Mouse (Mus musculus): ENCODE results near the gene Cks1brt. TPM values are rescaled to one million over a fixed set of nuclear protein-coding genes. Genes with fewer than 3 reads are reported as not detected.
"Not testable (repeated sequence)": the region's sequence is repeated elsewhere in the genome, so short reads cannot be mapped to it uniquely, and the experiment has no call there.

The Cks1brt gene
- total RNA-seq (2021): not detected
- long read RNA-seq, experiment 1: 0 reads
- long read RNA-seq, experiment 2: 0 reads

- no peak for DNase-seq
Measured at GRCm38 (mm10) chr8:85151624-85152023, at the start of gene Cks1brt. Gene Cks1brt, plus strand, starts transcription at chr8:85151924.

DNA sequence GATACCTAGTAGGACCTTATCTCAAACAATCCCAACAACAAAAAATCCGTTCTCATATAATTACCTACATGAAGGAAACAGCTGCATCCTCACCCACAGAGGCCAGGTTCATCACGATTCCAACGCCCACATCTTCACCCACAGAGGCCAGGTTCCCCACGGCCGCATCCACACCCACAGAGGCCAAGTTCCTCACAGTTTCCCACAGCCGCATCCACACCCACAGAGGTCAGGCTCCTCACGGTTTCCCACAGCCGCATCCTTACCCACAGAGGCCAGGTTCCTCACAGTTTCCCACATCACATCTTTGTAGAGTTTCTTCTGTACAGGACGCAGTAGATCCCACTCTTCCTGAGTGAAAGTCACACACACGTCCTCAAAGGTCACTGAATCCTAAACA lies 38.5 kb upstream of the Cks1brt start:
- DNase-seq: no peak

- DNase-seq: no peak
Measured at GRCm38 (mm10) chr8:85115501-85115900, 36.2 kb upstream of the Cks1brt start.

- no peak for DNase-seq
Measured at GRCm38 (mm10) chr8:85116984-85117383, 34.7 kb upstream of the Cks1brt start.

- DNase-seq: peak; percentile 47
Measured at GRCm38 (mm10) chr8:85119052-85119981, 32.4 kb upstream of the Cks1brt start.

DNA sequence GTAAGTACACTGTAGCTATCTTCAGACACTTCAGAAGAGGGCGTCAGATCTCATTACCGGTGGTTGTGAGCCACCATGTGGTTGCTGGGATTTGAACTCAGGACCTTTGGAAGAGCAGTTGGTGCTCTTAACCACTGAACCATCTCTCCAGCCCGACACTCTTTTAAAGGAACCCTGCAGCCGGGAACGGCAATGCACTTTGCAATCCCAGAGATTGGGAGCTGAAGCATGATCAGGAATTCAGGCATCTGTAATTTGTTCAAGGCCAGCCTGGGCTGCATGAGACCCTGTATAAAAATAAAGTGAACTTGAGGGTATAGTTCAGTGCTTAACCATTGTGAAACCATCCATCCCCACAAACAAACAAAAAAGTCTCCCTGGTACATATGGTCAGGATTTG lies 31.5 kb upstream of the Cks1brt start:
- not testable (repeated sequence) for DNase-seq

GRCm38 (mm10) chr8:85122995-85123394 lies 28.7 kb upstream of the Cks1brt start, which contains the start of gene Zfp791:
Gene Zfp791, minus strand, starts transcription at chr8:85123095.
- no peak for DNase-seq

GRCm38 (mm10) chr8:85123691-85124090 lies 28.0 kb upstream of the Cks1brt start:
- no peak for DNase-seq

GRCm38 (mm10) chr8:85132335-85132734 lies 19.4 kb upstream of the Cks1brt start:
- DNase-seq: no peak

DNA sequence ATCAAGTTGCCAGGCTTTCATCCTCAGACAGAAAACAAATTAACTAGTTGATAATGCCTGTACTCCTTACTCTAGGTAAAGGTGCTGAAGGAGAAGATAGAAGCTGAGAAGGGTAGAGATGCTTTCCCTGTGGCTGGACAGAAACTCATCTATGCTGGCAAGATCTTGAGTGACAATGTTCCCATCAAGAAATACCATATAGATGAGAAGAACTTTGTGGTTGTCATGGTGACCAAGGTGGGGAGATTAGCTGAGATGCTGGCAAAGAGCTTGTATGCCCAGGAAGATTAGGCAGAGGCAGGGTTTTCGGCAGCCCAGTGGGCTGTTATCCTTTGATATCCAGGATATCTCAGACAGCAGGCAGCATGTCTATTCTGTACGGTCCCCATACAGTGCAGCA lies 16.0 kb upstream of the Cks1brt start:
- not testable (repeated sequence) for DNase-seq

GRCm38 (mm10) chr8:85142516-85142915 lies 9.2 kb upstream of the Cks1brt start:
- no peak for DNase-seq

DNA sequence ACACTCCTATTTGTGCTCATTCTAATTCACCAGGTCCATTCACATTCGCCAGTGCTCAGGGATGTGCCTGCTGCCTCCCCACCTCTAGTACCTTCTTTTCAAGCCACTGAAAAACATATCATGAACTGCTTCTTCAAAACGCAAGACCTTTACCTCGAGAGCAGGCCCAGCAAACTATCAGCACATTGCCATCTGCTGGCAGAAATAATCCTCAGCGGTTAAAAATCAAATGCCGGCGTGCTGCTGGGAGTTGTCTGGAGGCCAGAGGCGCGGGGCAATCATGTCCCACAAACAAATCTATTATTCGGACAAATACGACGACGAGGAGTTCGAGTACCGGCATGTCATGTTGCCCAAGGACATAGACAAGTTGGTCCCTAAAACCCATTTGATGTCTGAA lies 19.6 kb downstream of the Cks1brt start:
- DNase-seq: no peak

DNA sequence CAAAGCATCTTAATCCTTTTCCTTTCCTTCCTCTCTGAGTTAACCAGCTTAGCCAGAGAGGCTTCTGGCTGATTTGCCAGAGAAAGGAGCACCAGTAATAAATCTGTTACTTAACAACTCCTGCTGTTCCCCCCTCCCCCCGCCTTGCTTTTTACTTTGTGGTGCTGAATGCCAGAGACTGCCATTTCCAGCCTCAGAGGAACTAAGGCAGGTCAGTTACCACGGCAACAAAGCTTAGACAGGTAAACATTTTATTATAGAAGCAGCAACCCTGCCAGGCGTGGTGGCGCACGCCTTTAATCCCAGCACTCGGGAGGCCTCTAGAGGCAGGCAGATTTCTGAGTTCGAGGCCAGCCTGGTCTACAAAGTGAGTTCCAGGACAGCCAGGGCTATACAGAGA lies 24.2 kb downstream of the Cks1brt start:
- DNase-seq: no peak

DNA sequence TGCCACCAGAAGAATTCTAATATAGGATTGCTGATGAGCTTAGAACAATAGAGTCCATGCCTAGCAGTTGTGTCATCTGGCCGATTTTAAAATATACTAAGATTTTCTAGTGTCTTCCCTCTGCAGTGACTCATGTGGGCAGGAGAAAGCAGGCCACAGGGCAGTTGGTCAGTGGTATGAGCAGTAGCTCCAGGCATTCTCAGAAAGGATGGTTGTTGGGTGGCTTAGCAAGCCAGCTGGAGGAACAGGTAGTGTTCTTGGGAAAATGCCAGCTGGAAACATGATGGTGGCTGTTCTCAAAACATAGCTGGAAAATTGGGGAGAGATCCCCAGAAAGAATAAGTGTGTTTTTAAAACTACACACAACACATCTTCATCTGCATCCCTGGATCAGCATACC lies 40.6 kb downstream of the Cks1brt start:
- DNase-seq: no peak

GRCm38 (mm10) chr8:85220220-85220619 lies 68.5 kb downstream of the Cks1brt start:
- no peak for DNase-seq

- DNase-seq: no peak
Measured at GRCm38 (mm10) chr8:85220992-85221391, 69.3 kb downstream of the Cks1brt start.

Small RNA genes lying within 50 kb of the gene (microRNA-seq; reads per million reads assigned to microRNA genes)
- gene Gm23388 (ENCODE audit: borderline replicate concordance in 2 of 2): 0 to 1.5 reads per million in 2 experiments

Other genes with a start within 250 kb of the Cks1brt start
- gene Klf1, start 250.0 kb upstream of the Cks1brt start, total RNA-seq (2021): not detected
- 1 to 10 TPM; 4.5 to 5.7 TPM for gene Dnase2a, start 243.4 kb upstream of the Cks1brt start, total RNA-seq (2021)
- gene Mast1, start 214.6 kb upstream of the Cks1brt start, total RNA-seq (2021): not detected
- not detected for gene Rtbdn, start 204.9 kb upstream of the Cks1brt start, total RNA-seq (2021)
- gene Gm49661, start 182.5 kb upstream of the Cks1brt start, total RNA-seq (2021): not detected
- gene Prdx2, start 182.3 kb upstream of the Cks1brt start, total RNA-seq (2021): 100 to 1,000 TPM; 192 to 200 TPM
- 10 to 100 TPM; 22.2 to 24.7 TPM for gene Rnaseh2a, start 182.2 kb upstream of the Cks1brt start, total RNA-seq (2021)
- 1 to 10 TPM; 5.1 to 6.9 TPM for gene Junb, start 173.2 kb upstream of the Cks1brt start, total RNA-seq (2021)
- gene Hook2, start 161.3 kb upstream of the Cks1brt start, total RNA-seq (2021): 1 to 10 TPM; 1.1 to 1.3 TPM
- gene Best2, start 137.4 kb upstream of the Cks1brt start, total RNA-seq (2021): not detected
- gene Asna1, start 126.6 kb upstream of the Cks1brt start, total RNA-seq (2021): 10 to 100 TPM; 45.6 to 48.2 TPM
- 10 to 100 TPM; 66.5 to 69.4 TPM for gene Trir, start 125.1 kb upstream of the Cks1brt start, total RNA-seq (2021)
- 10 to 100 TPM; 23.5 to 27.9 TPM for gene Tnpo2, start 115.0 kb upstream of the Cks1brt start, total RNA-seq (2021)
- gene Fbxw9, start 91.9 kb upstream of the Cks1brt start, total RNA-seq (2021): 1 to 10 TPM; 1.8 to 2.2 TPM
- not detected for gene Gm5741, start 83.9 kb upstream of the Cks1brt start, total RNA-seq (2021)
- 10 to 100 TPM; 18.6 to 20.3 TPM for gene Dhps, start 80.2 kb upstream of the Cks1brt start, total RNA-seq (2021)
- gene Wdr83os, start 71.2 kb upstream of the Cks1brt start, total RNA-seq (2021): 10 to 100 TPM; 39.8 to 43.1 TPM
- gene Wdr83, start 70.6 kb upstream of the Cks1brt start, total RNA-seq (2021): 10 to 100 TPM; 14.9 to 21.8 TPM
- gene Man2b1, start 68.7 kb upstream of the Cks1brt start, total RNA-seq (2021): 10 to 100 TPM in 1 of 2 experiments, 1 to 10 TPM in 1; 7.3 to 12.6 TPM
- 1 to 10 TPM in 1 of 2 experiments, under 1 TPM in 1; 1.00 to 1.4 TPM for gene Zfp791, start 28.8 kb upstream of the Cks1brt start, total RNA-seq (2021)
- gene Olfr371, start 74.1 kb downstream of the Cks1brt start, total RNA-seq (2021): not detected
- gene Orc6, start 147.7 kb downstream of the Cks1brt start, total RNA-seq (2021): 1 to 10 TPM; 4.7 to 4.9 TPM
- 10 to 100 TPM; 47.0 to 48.0 TPM for gene Vps35, start 147.9 kb downstream of the Cks1brt start, total RNA-seq (2021)
- 1 to 10 TPM in 1 of 2 experiments, under 1 TPM in 1; 0.13 to 1.1 TPM for gene Mylk3, start 234.4 kb downstream of the Cks1brt start, total RNA-seq (2021)